Mouse (Mus musculus) NIH3T3 (cell line): ENCODE measurements around the gene Tjp2.

Experiments used
- DNase-seq: peaks from one replicate; pipeline ENCODE4 v3.0.0-alpha.2; 2012; ENCODE audit warnings: low read depth

Tjp2 gene

GRCm38 (mm10) chr19:24056880-24057279 is 167.9 kb downstream of the Tjp2 start:
- DNase-seq = no peak

DNA sequence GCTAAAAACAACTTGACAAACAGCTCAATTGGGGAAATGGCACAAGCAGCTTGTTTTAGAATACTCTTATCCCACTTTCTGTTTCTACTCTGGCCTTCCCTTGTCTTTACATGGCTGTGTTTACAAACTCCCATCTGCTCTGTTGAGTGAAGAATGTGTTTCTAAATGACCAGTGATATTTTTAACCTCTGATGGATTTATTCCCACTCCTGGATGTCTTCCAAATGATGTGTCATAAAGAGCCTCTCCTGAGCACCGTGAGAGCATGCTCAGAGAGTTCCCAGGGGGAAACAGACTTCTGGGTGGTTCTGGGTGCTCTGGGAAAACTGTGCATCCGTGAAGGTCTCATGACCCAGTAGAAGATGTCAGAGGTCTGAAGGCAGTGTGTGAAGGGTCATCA is 169.9 kb downstream of the Tjp2 start:
- peak; percentile 90 for DNase-seq

DNA sequence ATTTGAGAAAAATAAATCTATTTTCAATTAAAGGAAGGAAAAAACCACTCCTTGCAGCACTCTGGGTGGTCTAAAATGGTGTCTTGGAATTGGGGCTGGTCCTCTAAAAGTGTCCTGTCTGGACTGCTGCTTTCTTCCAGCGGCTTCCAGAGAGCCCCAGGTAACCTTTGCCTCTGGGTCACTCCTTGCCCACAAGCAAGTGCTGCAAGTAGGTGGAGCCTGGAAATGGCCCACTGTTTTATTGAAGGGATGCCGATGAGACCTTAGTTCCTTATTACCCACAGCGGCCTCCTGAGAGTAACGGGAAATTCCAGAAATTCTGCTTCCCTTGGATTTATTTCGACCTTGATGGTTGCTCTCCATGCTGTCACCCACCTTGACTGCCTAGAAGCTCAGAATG is 170.6 kb downstream of the Tjp2 start:
- DNase-seq = no peak

DNA sequence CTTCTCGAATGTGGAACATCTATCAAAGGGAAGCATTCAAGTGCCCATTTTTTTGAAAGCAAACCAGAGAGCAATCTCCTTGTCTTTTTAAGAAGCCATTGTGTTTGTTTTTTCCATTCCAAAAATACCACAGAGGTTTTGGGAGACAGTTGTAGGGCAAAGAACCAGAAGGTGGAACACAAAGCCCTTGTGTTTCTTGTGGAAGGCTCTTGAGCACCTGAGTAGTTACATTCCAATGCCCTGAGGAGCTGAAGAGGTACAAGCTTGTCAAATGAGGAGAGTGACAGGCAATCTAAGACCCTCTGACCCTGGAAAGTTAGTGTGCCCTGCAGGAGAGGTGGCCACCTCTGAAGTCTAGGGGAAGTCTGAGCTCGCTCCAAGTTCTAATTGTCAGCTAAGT is 174.3 kb downstream of the Tjp2 start:
- DNase-seq = no peak

- no peak for DNase-seq
These were observed 175.5 kb downstream of the Tjp2 start for GRCm38 (mm10) chr19:24049329-24049728.

DNA sequence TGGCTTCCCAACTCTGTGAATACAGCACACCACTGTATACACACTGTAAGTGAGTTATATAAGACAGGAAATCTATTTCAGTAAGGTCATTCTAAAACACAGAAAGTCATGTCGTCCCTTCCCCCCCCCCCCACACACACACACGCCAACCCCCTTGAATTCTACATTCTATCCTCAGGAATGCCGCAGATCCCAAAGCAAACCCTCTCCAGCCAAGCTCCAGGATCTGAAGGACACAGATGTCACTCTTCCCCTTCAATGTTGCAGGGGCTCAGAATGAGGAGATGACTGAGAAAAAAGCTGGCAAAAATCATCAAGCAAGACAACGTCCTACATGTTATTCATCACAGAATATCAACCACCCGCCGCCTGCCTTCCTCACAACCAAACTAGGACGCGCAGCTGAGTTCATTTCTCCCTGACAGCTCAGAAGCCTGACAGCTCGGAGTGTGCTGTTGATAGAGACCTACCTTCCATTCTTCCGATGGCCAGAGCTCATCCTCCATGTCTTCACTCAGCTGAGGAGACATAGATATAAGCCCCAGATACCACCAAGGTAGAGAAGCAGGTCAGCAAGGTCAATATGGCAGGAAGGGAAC is 178.3 kb downstream of the Tjp2 start:
- DNase-seq = no peak
